Mouse (Mus musculus) kidney, embryonic 15.5 days (tissue): ENCODE data around the gene Prkn. TPM values are rescaled to one million over a fixed set of nuclear protein-coding genes. Genes with fewer than 3 reads are reported as not detected.

Source experiments
- ATAC-seq: fragments of 200-750 bp; cut with Nextera tagmentation; replicated peaks from 2 replicates; pipeline ENCODE4 v1.8.0; 2017; ENCODE audit warnings: moderate TSS enrichment; ENCODE audit not compliant: low FRiP score
- H3K27ac ChIP-seq: fragments of 300-500 bp; sonication (generic); 2 replicates; pipeline ENCODE4 v1.5.1; 2015; ENCODE audit warnings: mild to moderate bottlenecking, inconsistent platforms
- H3K27me3 ChIP-seq: fragments of 300-500 bp; sonication (generic); 2 replicates; pipeline ENCODE4 v1.6.1; 2015; ENCODE audit warnings: inconsistent platforms
- H3K36me3 ChIP-seq: fragments of 300-500 bp; sonication (generic); 2 replicates; pipeline ENCODE4 v1.6.1; 2015; ENCODE audit warnings: inconsistent platforms
- H3K4me1 ChIP-seq: fragments of 300-500 bp; sonication (generic); 2 replicates; pipeline ENCODE4 v1.6.1; 2015; ENCODE audit warnings: inconsistent platforms
- H3K4me2 ChIP-seq: fragments of 300-500 bp; sonication (generic); 2 replicates; pipeline ENCODE4 v1.6.1; 2015; ENCODE audit warnings: moderate library complexity, mild to moderate bottlenecking, inconsistent platforms
- H3K4me3 ChIP-seq: fragments of 300-500 bp; sonication (generic); replicated peaks from 2 replicates; pipeline ENCODE4 v1.5.1; 2015; ENCODE audit warnings: mild to moderate bottlenecking, inconsistent platforms
- H3K9ac ChIP-seq: fragments of 300-500 bp; sonication (generic); 2 replicates; pipeline ENCODE4 v1.6.1; 2015; ENCODE audit warnings: mild to moderate bottlenecking, inconsistent platforms
- H3K9me3 ChIP-seq: fragments of 300-500 bp; sonication (generic); replicated peaks from 2 replicates; pipeline ENCODE4 v1.6.1; 2016; ENCODE audit warnings: inconsistent platforms
- WGBS: fragments of 180-500 bp; shearing (Covaris S2); methylation state at CpG from one replicate; pipeline ENCODE4 v1.1.7; 2015; ENCODE audit warnings: mixed read lengths; 5-methylcytosine and 5-hydroxymethylcytosine counted together
- polyA plus RNA-seq: library from polyadenylated mRNA; unstranded; fragments of >200 nt; fragmentation: Nextera tagmentation; extraction: Ambion mirVana; gene quantifications from 2 replicates; pipeline ENCODE4 v1.2.1, GENCODE M21; 2015

The Prkn gene
- polyA plus RNA-seq, 1 experiment from 2014 or later = 1.5 TPM

GRCm38 (mm10) chr17:11780805-11781481 is 940.8 kb downstream of the Prkn start:
- no peak overlapping the region for H3K9ac ChIP-seq
- no peaks in the 10 kb centered on the region for H3K9me3 ChIP-seq
- H3K27me3 ChIP-seq = peaks cover 19% of the 10 kb centered on the region
- peak; percentile 94 for ATAC-seq
- 23% methylated on average over 12 of the region's 12 CpGs for WGBS
- no peaks in the 10 kb centered on the region for H3K36me3 ChIP-seq
- no peak overlapping the region for H3K4me3 ChIP-seq
- peaks cover 6% of the 10 kb centered on the region; the same call in 1 of the 2 replicates for H3K4me1 ChIP-seq
- H3K4me2 ChIP-seq = peak overlapping the region; percentile 23; the same call in 1 of the 2 replicates
- H3K27ac ChIP-seq = no peak overlapping the region

- Histone ChIP-seq H3K27me3 (no peaks in the 10 kb centered on the region), H3K4me1 (no peaks in the 10 kb centered on the region), H3K9me3 (no peaks in the 10 kb centered on the region), H3K27ac (no peak overlapping the region), H3K4me2 (no peak overlapping the region), H3K9ac (no peak overlapping the region), H3K4me3 (no peak overlapping the region), H3K36me3 (no peaks in the 10 kb centered on the region)
- ATAC-seq = no peak
- WGBS = 85% methylated on average over 9 of the region's 9 CpGs
These were observed 948.2 kb downstream of the Prkn start for GRCm38 (mm10) chr17:11788270-11788936.

DNA sequence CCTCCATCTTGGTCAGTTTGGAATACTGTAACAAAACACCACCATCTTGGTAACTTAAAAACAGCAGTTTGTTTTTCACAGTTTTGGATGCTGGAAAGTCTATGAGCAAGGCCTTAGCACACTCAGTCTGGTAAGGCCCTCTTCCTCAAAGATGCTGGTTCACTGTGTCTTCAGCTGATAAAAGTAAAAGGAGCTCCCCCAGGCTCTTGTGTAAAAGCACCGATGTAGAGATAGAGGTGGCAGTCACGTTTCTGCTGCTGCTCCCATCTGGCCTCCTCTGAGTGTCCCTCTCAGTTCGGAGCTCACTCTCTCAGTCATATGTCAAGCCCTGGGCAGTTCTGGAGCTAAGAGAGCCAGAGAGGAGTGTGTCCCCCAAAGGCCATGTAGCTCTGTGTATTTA is 955.8 kb downstream of the Prkn start:
- WGBS = 72% methylated on average over 3 of the region's 3 CpGs
- no peaks in the 10 kb centered on the region for H3K36me3 ChIP-seq
- no peak for ATAC-seq
- H3K9ac ChIP-seq = no peak overlapping the region
- H3K4me3 ChIP-seq = no peak overlapping the region
- H3K27ac ChIP-seq = no peak overlapping the region
- H3K9me3 ChIP-seq = no peaks in the 10 kb centered on the region
- H3K4me2 ChIP-seq = no peak overlapping the region
- no peaks in the 10 kb centered on the region for H3K4me1 ChIP-seq
- no peaks in the 10 kb centered on the region for H3K27me3 ChIP-seq

DNA sequence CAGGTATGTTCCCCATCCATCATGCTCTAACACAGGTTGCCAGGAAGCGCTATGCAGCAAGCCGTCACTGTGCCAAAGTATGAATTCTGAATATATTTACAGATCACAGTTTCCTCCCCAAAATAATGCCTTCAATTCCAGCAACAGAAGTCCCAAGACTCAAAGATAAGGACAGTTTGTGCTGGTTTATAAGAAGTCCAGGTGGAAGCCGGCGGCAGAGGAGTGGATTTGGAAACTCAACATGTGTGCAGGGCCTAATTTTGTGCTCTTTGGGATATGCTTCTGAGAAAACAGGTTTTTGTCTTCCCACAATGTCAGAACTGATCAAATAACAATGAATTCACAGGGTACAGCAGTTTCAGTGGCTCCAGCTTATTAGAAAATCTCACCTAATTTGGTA is 961.0 kb downstream of the Prkn start:
- H3K9me3 ChIP-seq = no peaks in the 10 kb centered on the region
- no peak overlapping the region for H3K4me3 ChIP-seq
- H3K36me3 ChIP-seq = no peaks in the 10 kb centered on the region
- no peak overlapping the region for H3K27ac ChIP-seq
- no peaks in the 10 kb centered on the region for H3K4me1 ChIP-seq
- WGBS = 94% methylated on average over 4 of the region's 4 CpGs
- no peak for ATAC-seq
- H3K9ac ChIP-seq = no peak overlapping the region
- H3K4me2 ChIP-seq = no peak overlapping the region
- H3K27me3 ChIP-seq = no peaks in the 10 kb centered on the region

DNA sequence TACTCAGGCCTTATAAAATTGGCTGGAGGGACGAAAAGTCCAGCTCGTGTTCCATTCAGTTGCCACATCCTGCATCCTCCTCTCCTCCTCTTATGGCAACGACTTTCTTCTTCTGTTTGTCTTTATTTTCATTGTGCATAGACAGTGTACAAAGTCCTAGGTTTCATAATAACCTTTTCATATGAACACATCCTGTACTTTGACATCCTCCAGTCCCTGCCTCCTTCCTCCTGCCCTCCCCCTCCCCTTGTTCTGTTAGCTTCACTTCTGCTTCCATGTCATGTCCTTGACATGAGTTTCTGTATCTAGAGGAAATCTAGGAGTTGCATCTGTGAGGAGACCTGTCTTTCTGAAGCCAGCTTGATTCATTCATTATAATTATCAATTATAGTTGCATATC is 967.1 kb downstream of the Prkn start:
- H3K4me1 ChIP-seq = no peaks in the 10 kb centered on the region
- H3K4me3 ChIP-seq = no peak overlapping the region
- H3K36me3 ChIP-seq = no peaks in the 10 kb centered on the region
- no peak overlapping the region for H3K9ac ChIP-seq
- H3K9me3 ChIP-seq = no peaks in the 10 kb centered on the region
- H3K27me3 ChIP-seq = no peaks in the 10 kb centered on the region
- H3K4me2 ChIP-seq = no peak overlapping the region
- H3K27ac ChIP-seq = no peak overlapping the region
- 80% methylated on average over 3 of the region's 3 CpGs for WGBS
- ATAC-seq = no peak

- Histone ChIP-seq H3K36me3 (no peaks in the 10 kb centered on the region), H3K9ac (no peak overlapping the region), H3K4me3 (no peak overlapping the region), H3K27me3 (no peaks in the 10 kb centered on the region), H3K27ac (no peak overlapping the region), H3K4me1 (no peaks in the 10 kb centered on the region), H3K9me3 (no peaks in the 10 kb centered on the region), H3K4me2 (no peak overlapping the region)
- 78% methylated on average over 2 of the region's 2 CpGs for WGBS
- no peak for ATAC-seq
These were observed 977.7 kb downstream of the Prkn start for GRCm38 (mm10) chr17:11817886-11818285.

- H3K27ac ChIP-seq = no peak overlapping the region
These were observed 979.3 kb downstream of the Prkn start for GRCm38 (mm10) chr17:11819506-11819905.

GRCm38 (mm10) chr17:11820757-11821156 is 980.6 kb downstream of the Prkn start:
- no peaks in the 10 kb centered on the region for H3K4me1 ChIP-seq
- no peak overlapping the region for H3K4me3 ChIP-seq
- no peak overlapping the region for H3K27ac ChIP-seq
- no peak overlapping the region for H3K9ac ChIP-seq
- H3K9me3 ChIP-seq = no peaks in the 10 kb centered on the region
- H3K36me3 ChIP-seq = no peaks in the 10 kb centered on the region
- H3K4me2 ChIP-seq = no peak overlapping the region
- no peak for ATAC-seq
- H3K27me3 ChIP-seq = no peaks in the 10 kb centered on the region
- WGBS = 92% methylated on average over 4 of the region's 4 CpGs

More at GRCm38 (mm10) chr17:11819506-11819905, 979.3 kb downstream of the Prkn start:
- Histone ChIP-seq H3K9ac (no peak overlapping the region), H3K4me2 (no peak overlapping the region), H3K9me3 (no peaks in the 10 kb centered on the region), H3K4me3 (no peak overlapping the region), H3K27me3 (no peaks in the 10 kb centered on the region), H3K4me1 (no peaks in the 10 kb centered on the region), H3K36me3 (no peaks in the 10 kb centered on the region)
- ATAC-seq = no peak
- 60% methylated on average over 8 of the region's 8 CpGs for WGBS

DNA sequence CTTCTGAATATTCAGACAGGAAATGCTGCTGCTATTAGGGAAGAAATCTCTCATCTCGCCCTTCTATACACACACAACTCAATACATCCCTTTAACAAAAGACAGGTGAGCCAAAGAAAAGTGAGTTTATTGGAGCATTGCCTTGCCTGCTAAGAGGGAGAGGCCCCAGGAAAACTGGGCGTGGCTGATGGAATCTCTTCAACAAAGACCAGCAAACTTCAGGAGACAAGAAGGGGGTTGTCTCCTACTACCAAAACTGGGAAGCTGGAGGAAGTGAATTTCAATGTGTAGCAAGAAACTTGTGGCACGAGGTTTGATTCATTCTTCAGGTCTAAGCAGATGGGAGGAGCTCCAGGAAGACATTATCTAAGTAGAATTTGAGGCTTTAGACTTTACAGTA is 989.3 kb downstream of the Prkn start:
- Histone ChIP-seq H3K4me1 (no peaks in the 10 kb centered on the region), H3K36me3 (no peaks in the 10 kb centered on the region), H3K4me2 (no peak overlapping the region), H3K27me3 (no peaks in the 10 kb centered on the region), H3K9ac (no peak overlapping the region), H3K9me3 (no peaks in the 10 kb centered on the region), H3K4me3 (no peak overlapping the region), H3K27ac (no peak overlapping the region)
- 63% methylated on average over 3 of the region's 3 CpGs for WGBS
- no peak for ATAC-seq

DNA sequence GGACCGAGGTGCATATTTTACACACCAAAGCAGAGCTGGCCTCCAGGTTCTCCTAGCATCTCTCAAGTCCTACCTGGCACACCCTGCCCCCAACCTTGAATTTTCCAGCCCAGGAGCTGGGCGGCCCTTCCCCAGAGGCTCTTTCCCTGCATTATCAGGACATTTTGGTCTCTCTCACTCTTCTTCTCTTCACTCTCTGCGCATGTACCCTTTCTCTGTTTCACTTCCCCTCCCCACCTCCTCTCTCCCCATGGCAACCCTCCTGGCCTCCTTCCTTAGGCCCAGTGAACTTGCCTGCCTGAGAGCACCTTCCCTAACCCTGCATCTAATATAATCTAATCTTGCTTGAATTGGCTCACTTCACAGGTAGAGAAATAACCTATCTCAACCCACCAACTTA is 996.9 kb downstream of the Prkn start:
- H3K4me3 ChIP-seq = no peak overlapping the region
- no peaks in the 10 kb centered on the region for H3K36me3 ChIP-seq
- H3K27me3 ChIP-seq = no peaks in the 10 kb centered on the region
- no peak overlapping the region for H3K9ac ChIP-seq
- WGBS = 93% methylated on average over 3 of the region's 3 CpGs
- ATAC-seq = no peak
- H3K9me3 ChIP-seq = no peaks in the 10 kb centered on the region
- H3K4me1 ChIP-seq = no peaks in the 10 kb centered on the region
- H3K4me2 ChIP-seq = no peak overlapping the region
- H3K27ac ChIP-seq = no peak overlapping the region

DNA sequence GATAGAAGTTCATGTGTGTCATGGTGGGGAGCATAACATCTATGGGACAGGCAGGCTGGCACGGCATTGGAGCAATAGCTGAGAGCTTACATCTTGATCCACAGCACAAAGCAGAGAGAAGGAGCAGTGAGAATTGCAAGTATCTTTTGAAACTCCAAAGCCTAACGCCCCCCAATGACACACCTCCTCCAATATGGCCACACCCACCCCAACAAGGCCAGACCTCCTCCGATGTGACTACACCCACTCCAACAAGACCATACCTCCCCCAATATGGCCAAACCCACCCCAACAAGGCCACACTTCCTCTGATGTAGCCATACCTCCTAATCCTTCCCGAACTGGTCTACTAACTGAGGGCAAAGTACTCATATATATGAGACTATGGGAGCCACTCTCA is 1004.3 kb downstream of the Prkn start:
- no peak for ATAC-seq
- Histone ChIP-seq H3K4me1 (no peaks in the 10 kb centered on the region), H3K36me3 (no peaks in the 10 kb centered on the region), H3K27ac (no peak overlapping the region), H3K27me3 (no peaks in the 10 kb centered on the region), H3K4me3 (no peak overlapping the region), H3K4me2 (no peak overlapping the region), H3K9ac (no peak overlapping the region), H3K9me3 (no peaks in the 10 kb centered on the region)
- 89% methylated on average over 4 of the region's 4 CpGs for WGBS

GRCm38 (mm10) chr17:11844989-11845388 is 1004.8 kb downstream of the Prkn start:
- Histone ChIP-seq H3K9ac (no peak overlapping the region), H3K27me3 (no peaks in the 10 kb centered on the region), H3K4me1 (no peaks in the 10 kb centered on the region), H3K36me3 (no peaks in the 10 kb centered on the region), H3K27ac (no peak overlapping the region), H3K4me3 (no peak overlapping the region), H3K4me2 (no peak overlapping the region), H3K9me3 (no peaks in the 10 kb centered on the region)
- no peak for ATAC-seq
- 79% methylated on average over 3 of the region's 3 CpGs for WGBS

DNA sequence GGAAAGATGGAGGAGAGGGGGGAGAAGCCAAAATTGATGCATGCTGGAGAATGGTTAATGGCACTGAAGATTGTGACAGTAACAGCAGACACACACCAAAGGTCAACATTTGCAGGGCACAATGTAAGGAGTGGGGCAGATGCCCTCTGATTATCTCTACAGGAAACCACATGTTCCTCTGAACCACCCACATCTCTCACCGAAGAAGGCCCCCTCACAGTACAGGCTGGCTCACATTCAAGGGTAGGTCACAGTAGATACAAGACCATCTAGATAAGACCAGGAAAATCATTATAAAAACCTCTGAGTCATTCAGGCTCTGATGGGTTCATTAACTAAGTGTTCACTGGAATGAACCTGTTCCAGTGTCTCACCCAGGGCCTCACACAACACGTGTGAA is 1005.3 kb downstream of the Prkn start:
- Histone ChIP-seq H3K27me3 (no peaks in the 10 kb centered on the region), H3K27ac (no peak overlapping the region), H3K9me3 (no peaks in the 10 kb centered on the region), H3K4me1 (no peaks in the 10 kb centered on the region), H3K4me2 (no peak overlapping the region), H3K9ac (no peak overlapping the region), H3K4me3 (no peak overlapping the region), H3K36me3 (no peaks in the 10 kb centered on the region)
- WGBS = 62% methylated on average over 2 of the region's 2 CpGs
- ATAC-seq = no peak
